Mouse (Mus musculus): ENCODE data around the gene Fndc3b. TPM values are rescaled to one million over a fixed set of nuclear protein-coding genes. Genes with fewer than 3 reads are reported as not detected.

Fndc3b gene
- polyA plus RNA-seq, 1 experiment, result 0.04 TPM

DNA sequence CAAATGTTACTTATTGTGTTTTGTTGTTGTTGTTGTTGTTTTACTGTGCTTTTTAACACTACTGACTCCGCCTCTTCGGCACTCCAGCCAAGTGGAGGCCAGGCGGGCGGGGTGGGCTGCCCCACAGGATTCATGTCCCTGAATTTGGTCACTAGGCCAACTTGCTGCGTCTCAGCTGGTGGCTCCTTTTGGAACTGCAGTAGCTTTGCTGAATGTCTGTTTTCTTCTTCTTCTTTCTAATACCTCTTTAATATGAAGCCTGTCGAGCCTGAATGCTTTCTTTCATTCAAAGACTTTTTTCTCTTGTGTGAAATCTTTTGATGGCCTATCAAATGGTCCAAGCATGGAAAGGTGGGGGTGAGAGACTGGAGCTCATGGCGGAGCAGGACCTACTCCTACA, 235.2 kb downstream of the Fndc3b start:
- no peak overlapping the region for H3K4me3 ChIP-seq (replicated peaks)

DNA sequence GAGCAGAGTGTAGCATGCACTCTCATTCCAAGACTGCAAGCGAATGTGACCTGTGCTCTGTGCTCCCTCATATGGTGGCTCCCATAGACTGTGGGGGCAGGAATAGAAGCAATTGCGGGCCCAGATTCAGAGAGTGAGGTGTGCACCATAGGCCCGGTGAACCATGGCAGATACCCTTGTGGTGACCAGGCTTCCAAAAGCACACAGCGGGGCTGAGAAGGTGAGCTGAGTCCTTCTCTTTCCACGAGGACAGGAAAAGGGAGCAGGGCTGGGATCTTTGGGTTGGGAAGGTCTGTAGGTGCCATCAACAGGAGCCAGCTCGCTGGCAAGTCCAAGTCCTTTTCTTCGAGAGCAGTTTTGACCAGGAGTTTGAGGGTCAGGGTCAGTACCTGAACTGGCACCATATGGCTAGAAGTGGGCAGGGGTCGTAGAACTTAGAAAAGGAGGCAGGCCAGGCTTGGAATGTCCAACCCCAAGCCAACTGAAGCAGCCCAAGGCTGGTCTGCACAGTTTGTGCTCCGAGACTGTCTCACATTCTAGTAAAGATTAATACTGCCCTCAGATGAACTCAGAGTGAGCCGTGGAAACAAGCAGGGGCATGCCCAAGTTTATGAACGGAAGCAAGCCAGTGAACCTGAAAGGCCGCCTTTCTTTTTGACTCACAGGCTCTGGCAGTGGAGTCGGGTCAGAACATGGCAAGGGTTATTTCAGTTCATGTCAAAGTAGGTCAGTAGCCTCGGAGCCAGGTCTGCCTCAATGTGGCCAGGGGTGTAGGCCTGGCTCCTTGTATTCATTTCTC, 237.1 kb downstream of the Fndc3b start:
- Histone ChIP-seq H3K4me1 (ENCODE audit: control insufficient read depth) (no peaks in the 10 kb centered on the region), H3K27me3 (ENCODE audit: control insufficient read depth) (no peaks in the 10 kb centered on the region), H3K9me3 (ENCODE audit: control insufficient read depth, low read length) (no peaks in the 10 kb centered on the region; the same call in 1 of the 2 replicates), H3K4me3 (replicated peaks) (no peak overlapping the region), H3K36me3 (ENCODE audit: control insufficient read depth) (no peaks in the 10 kb centered on the region; the same call in 1 of the 2 replicates)
- no peak for TF ChIP-seq TAL1 (IDR thresholded peaks at IDR 0.05; ENCODE audit: low read length)
- no peak for TF ChIP-seq GATA1 (IDR thresholded peaks at IDR 0.05; ENCODE audit: low read length)

More for the DNA sequence above, 235.2 kb downstream of the Fndc3b start:
- no peaks in the 10 kb centered on the region for H3K27me3 ChIP-seq (ENCODE audit: control insufficient read depth)
- H3K9me3 ChIP-seq (ENCODE audit: control insufficient read depth, low read length), result no peaks in the 10 kb centered on the region; the same call in 1 of the 2 replicates
- no peaks in the 10 kb centered on the region; the same call in 1 of the 2 replicates for H3K36me3 ChIP-seq (ENCODE audit: control insufficient read depth)
- H3K4me1 ChIP-seq (ENCODE audit: control insufficient read depth), result no peaks in the 10 kb centered on the region
- TF ChIP-seq TAL1 (IDR thresholded peaks at IDR 0.05; ENCODE audit: low read length) (no peak), GATA1 (IDR thresholded peaks at IDR 0.05; ENCODE audit: low read length) (no peak)

DNA sequence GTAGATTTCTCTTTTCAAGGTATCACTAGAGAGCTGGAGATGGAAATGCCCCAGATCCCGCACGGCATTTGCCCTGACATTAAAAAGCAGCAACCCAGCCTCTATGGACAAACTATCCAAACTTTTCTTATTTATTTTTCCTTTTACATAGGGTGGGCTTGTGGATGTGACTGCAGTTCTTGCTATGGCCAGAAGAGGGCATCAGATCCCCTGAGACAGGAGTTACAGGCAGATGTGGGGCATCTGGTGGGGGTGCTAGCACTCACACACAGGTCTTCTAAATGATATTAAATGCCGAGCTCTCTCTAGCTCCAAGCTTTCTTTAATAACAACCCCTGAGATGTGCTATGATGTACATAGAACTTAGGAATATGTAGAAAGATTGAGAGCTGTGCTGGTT, 238.3 kb downstream of the Fndc3b start:
- Histone ChIP-seq H3K4me3 (replicated peaks) (no peak overlapping the region), H3K4me1 (ENCODE audit: control insufficient read depth) (no peaks in the 10 kb centered on the region), H3K9me3 (ENCODE audit: control insufficient read depth, low read length) (no peaks in the 10 kb centered on the region; the same call in 1 of the 2 replicates), H3K27me3 (ENCODE audit: control insufficient read depth) (no peaks in the 10 kb centered on the region), H3K36me3 (ENCODE audit: control insufficient read depth) (peaks cover 4% of the 10 kb centered on the region; the same call in 1 of the 2 replicates)
- no peak for TF ChIP-seq GATA1 (IDR thresholded peaks at IDR 0.05; ENCODE audit: low read length)
- no peak for TF ChIP-seq TAL1 (IDR thresholded peaks at IDR 0.05; ENCODE audit: low read length)

DNA sequence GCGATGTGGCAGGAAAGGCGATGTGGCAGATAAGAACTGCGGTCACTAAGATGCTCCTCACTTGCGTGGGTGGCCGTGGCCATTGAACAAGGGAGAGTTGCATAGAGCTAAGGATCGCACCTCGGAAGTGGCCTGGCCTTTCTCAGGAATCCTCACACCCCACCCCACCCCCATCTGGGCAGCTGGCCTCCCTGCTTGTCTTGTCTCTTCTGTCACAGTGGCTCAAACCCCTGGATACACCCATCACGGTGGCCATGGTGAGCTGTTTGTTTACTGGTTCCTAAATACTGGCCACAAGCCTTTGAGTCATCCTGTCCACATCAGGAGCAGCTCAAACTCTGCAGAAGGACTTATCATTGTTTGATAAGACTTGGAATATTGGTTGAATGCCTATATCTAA, 240.3 kb downstream of the Fndc3b start:
- TF ChIP-seq TAL1 (IDR thresholded peaks at IDR 0.05; ENCODE audit: low read length) (no peak), GATA1 (IDR thresholded peaks at IDR 0.05; ENCODE audit: low read length) (no peak)
- no peaks in the 10 kb centered on the region; the same call in 1 of the 2 replicates for H3K9me3 ChIP-seq (ENCODE audit: control insufficient read depth, low read length)
- H3K36me3 ChIP-seq (ENCODE audit: control insufficient read depth), result peaks cover 4% of the 10 kb centered on the region; the same call in 1 of the 2 replicates
- H3K27me3 ChIP-seq (ENCODE audit: control insufficient read depth), result no peaks in the 10 kb centered on the region
- H3K4me3 ChIP-seq (replicated peaks), result no peak overlapping the region
- H3K4me1 ChIP-seq (ENCODE audit: control insufficient read depth), result no peaks in the 10 kb centered on the region

DNA sequence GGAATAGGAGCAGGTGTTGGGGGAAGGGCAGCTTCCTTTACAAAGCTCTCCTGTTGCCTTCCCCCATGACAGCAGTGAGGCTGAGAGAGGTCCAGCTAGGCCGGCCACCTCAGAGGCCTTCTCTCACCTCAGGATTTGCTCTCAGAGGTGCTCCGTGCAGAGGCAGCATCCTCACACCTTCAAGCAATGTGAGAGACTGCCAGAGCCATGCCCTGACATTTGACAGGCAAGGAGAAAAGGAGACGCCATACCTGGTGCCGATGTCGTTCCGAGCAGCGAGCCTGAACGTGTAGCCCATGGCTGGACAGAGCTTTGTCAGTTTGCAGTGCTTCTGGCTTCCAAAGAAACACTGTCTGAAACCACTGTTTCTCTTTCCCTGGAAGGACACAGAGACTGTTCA, 241.1 kb downstream of the Fndc3b start:
- Histone ChIP-seq H3K27me3 (ENCODE audit: control insufficient read depth) (no peaks in the 10 kb centered on the region), H3K36me3 (ENCODE audit: control insufficient read depth) (peaks cover 4% of the 10 kb centered on the region; the same call in 1 of the 2 replicates), H3K4me3 (replicated peaks) (no peak overlapping the region), H3K9me3 (ENCODE audit: control insufficient read depth, low read length) (no peaks in the 10 kb centered on the region; the same call in 1 of the 2 replicates), H3K4me1 (ENCODE audit: control insufficient read depth) (no peaks in the 10 kb centered on the region)
- TF ChIP-seq TAL1 (IDR thresholded peaks at IDR 0.05; ENCODE audit: low read length) (no peak), GATA1 (IDR thresholded peaks at IDR 0.05; ENCODE audit: low read length) (no peak)

DNA sequence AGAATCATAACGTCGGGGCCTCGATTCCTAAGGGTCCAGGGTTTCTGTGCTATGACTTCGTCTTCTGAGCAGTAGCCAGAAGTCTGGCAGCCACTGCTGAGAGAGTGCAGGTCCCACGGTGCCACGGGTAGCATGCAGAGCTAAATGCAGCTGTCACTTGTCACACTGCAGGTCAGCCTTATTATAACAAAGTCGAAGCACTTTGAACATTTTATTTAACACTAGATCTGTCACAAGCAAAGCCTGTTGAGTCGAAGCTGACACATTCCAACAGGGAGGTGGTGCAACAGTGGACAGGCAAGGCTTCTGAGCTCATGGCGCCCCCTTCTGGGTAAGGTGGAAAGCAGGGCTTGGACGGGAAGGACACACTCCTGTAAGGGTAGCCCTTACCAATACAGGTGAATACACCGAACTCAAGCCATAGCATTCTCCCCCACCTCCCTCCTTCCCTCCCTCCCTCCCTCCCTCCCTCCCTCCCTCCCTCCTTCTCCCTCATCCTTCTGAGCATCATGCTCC, 243.5 kb downstream of the Fndc3b start:
- TF ChIP-seq GATA1 (IDR thresholded peaks at IDR 0.05; ENCODE audit: low read length) (no peak), TAL1 (IDR thresholded peaks at IDR 0.05; ENCODE audit: low read length) (no peak)
- H3K27me3 ChIP-seq (ENCODE audit: control insufficient read depth), result no peaks in the 10 kb centered on the region
- no peaks in the 10 kb centered on the region for H3K4me1 ChIP-seq (ENCODE audit: control insufficient read depth)
- H3K9me3 ChIP-seq (ENCODE audit: control insufficient read depth, low read length), result no peaks in the 10 kb centered on the region
- peaks cover 8% of the 10 kb centered on the region; the same call in 1 of the 2 replicates for H3K36me3 ChIP-seq (ENCODE audit: control insufficient read depth)
- no peak overlapping the region for H3K4me3 ChIP-seq (replicated peaks)

DNA sequence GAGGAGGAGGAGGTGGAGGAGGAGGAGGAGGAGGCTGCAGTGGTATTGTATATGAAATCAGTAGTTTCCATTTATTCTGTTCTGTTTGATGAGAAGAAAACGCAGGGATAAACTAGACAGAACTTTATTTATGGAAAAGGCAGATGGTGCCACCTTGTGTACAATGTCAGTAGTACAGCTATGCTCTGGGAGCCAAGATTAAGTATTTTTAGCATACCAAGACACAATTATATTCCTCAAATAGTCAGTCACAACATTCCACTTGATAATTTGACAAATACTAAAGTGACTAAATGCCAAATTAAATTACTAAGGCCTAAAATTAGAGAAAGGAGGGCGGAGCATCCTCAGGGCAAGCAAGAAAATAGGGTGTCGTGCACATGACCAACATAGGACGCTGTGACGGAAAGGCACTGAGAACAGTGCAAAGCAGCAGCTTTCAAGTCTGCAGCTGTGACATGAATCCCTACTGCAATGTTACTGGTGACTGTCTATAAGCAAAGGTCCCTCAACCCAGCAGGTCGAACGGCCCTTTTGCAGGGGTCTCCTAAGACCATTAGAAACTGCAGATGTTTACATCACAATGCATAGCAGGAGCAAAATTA, 244.7 kb downstream of the Fndc3b start:
- Histone ChIP-seq H3K4me1 (ENCODE audit: control insufficient read depth) (no peaks in the 10 kb centered on the region), H3K27me3 (ENCODE audit: control insufficient read depth) (no peaks in the 10 kb centered on the region), H3K4me3 (replicated peaks) (no peak overlapping the region), H3K9me3 (ENCODE audit: control insufficient read depth, low read length) (no peaks in the 10 kb centered on the region), H3K36me3 (ENCODE audit: control insufficient read depth) (peaks cover 12% of the 10 kb centered on the region; the same call in 1 of the 2 replicates)
- TF ChIP-seq TAL1 (IDR thresholded peaks at IDR 0.05; ENCODE audit: low read length) (no peak), GATA1 (IDR thresholded peaks at IDR 0.05; ENCODE audit: low read length) (no peak)

DNA sequence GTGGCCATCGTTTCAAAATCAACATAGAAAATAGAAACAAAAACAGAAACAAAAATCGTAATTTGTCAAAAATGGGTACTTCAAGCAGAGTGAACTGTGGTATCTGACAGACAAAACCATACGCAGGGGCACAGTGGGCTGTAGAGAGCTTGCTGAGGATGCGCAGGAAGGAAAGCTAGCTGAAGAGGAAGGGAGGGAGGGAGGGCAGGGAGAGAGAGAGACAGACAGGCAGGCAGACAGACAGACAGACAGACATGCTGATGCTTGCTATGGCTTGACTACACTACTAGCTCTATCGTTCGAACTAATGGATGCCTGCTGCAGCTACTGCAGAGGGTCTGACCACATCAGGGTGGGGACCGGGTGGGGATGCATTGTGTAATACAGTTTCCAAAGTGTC, 247.7 kb downstream of the Fndc3b start:
- H3K27me3 ChIP-seq (ENCODE audit: control insufficient read depth), result no peaks in the 10 kb centered on the region
- peaks cover 15% of the 10 kb centered on the region; the same call in 1 of the 2 replicates for H3K36me3 ChIP-seq (ENCODE audit: control insufficient read depth)
- H3K9me3 ChIP-seq (ENCODE audit: control insufficient read depth, low read length), result no peaks in the 10 kb centered on the region
- TF ChIP-seq GATA1 (IDR thresholded peaks at IDR 0.05; ENCODE audit: low read length) (no peak), TAL1 (IDR thresholded peaks at IDR 0.05; ENCODE audit: low read length) (no peak)
- H3K4me1 ChIP-seq (ENCODE audit: control insufficient read depth), result no peaks in the 10 kb centered on the region
- H3K4me3 ChIP-seq (replicated peaks), result no peak overlapping the region

DNA sequence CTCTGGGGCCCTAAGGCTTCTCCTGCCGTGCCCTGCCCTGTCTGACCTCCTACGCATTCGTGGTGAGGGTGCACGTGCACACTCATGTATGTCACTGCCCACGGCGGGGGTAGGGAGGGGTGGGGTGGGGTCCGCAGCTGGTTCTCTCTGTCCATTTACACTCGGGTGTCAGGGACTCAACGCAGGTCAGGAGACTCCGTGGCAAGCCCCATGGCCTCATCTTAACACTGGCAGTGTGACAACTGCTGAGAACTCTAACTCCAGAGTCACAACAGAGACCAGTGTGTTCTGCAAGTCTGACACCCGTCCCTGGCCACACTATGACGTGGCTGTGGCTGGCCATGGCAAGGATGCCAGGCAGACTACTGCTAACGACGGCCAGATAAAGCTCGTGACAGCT, 248.2 kb downstream of the Fndc3b start:
- Histone ChIP-seq H3K4me3 (replicated peaks) (no peak overlapping the region), H3K4me1 (ENCODE audit: control insufficient read depth) (no peaks in the 10 kb centered on the region), H3K27me3 (ENCODE audit: control insufficient read depth) (no peaks in the 10 kb centered on the region), H3K36me3 (ENCODE audit: control insufficient read depth) (peaks cover 15% of the 10 kb centered on the region; the same call in 1 of the 2 replicates), H3K9me3 (ENCODE audit: control insufficient read depth, low read length) (no peaks in the 10 kb centered on the region)
- TF ChIP-seq GATA1 (IDR thresholded peaks at IDR 0.05; ENCODE audit: low read length), result no peak
- TF ChIP-seq TAL1 (IDR thresholded peaks at IDR 0.05; ENCODE audit: low read length), result no peak
